Mouse (Mus musculus): ENCODE measurements around the gene Rgs16. TPM values are rescaled to one million over a fixed set of nuclear protein-coding genes. Genes with fewer than 3 reads are reported as not detected.

Rgs16 gene
- polyA plus RNA-seq, 1 experiment from 2014 or later, result 9.2 TPM

DNA sequence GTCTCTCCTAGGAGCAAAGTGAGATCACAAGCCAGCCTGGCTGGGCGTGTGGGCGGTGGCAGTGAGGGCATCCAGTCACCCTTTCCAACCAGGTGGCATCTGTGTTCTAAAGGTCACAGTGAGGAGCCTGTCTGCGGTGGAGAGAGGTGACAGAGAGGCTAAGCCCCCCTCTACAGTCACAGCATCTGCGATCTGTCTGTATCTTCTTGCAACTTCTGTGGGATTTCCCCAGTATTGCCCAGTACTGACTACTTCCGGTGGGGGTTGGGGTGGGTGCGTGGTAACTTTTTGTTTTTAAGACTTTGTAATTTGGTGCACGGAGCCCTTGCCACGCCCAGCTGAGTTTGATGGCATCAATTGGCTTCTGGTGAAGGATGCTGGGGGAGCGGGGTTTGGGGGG is 16.7 kb upstream of the Rgs16 start:
- no peak for ATAC-seq (ENCODE audit: insufficient number of reproducible peaks, insufficient read depth, low FRiP score, low TSS enrichment, low read depth)
- H3K4me2 ChIP-seq, result no peak overlapping the region
- H3K36me3 ChIP-seq, result no peaks in the 10 kb centered on the region
- WGBS, result 71% methylated on average over 9 of the region's 9 CpGs
- no peak overlapping the region for H3K27ac ChIP-seq
- H3K4me3 ChIP-seq, result no peak overlapping the region
- H3K4me1 ChIP-seq, result no peaks in the 10 kb centered on the region
- H3K9ac ChIP-seq, result no peak overlapping the region
- no peaks in the 10 kb centered on the region for H3K9me3 ChIP-seq
- H3K27me3 ChIP-seq, result no peaks in the 10 kb centered on the region

DNA sequence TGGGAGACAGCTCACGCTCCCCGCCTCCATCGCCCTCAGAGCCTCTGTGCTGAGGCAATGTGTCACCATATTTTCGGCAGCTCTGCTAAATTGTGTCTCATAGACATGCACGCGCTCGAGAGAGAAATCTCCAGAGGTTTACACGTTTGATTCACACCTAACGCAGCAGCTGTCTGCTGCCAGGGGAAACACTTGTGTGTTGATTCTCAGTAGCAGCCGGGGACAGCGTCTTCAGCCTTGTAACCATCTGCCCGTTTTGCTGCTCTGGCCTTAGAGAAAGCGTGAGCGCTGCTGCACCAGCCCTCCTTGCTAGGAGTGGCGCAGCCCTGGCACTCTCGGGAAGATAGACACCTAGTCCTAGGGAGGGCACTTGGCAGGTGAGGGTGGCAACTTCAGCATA is 13.5 kb upstream of the Rgs16 start:
- no peak for ATAC-seq (ENCODE audit: insufficient number of reproducible peaks, insufficient read depth, low FRiP score, low TSS enrichment, low read depth)
- no peaks in the 10 kb centered on the region for H3K9me3 ChIP-seq
- H3K27ac ChIP-seq, result no peak overlapping the region
- H3K9ac ChIP-seq, result no peak overlapping the region
- 87% methylated on average over 16 of the region's 16 CpGs for WGBS
- 0 out of 2 replicates have a peak, but pooled peaks cover 3% of the 10 kb centered on the region for H3K4me1 ChIP-seq
- H3K4me3 ChIP-seq, result no peak overlapping the region
- no peak overlapping the region for H3K4me2 ChIP-seq
- no peaks in the 10 kb centered on the region for H3K27me3 ChIP-seq
- no peaks in the 10 kb centered on the region for H3K36me3 ChIP-seq

DNA sequence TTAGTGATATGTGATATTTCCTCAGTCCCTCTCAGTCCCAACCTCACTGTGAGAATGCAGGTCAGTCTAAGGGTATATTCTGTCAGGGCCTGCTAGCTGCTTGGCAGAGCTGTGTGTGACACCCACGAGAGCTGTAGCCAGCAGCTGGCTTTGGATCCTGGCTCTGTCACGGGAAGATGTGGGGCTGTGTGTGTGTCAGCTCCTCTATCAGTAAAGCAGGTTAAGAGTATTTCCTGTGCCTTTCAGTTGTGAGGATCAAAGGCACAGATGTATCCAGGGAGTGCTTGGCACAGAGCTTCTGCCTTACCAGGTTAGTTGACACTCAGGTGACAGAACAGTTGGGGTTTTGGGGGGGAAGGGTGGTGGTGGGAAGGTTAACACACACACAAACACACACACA is 10.3 kb upstream of the Rgs16 start:
- Histone ChIP-seq H3K4me1 (peaks cover 13% of the 10 kb centered on the region), H3K27me3 (no peaks in the 10 kb centered on the region; the same call in 1 of the 2 replicates), H3K4me3 (no peak overlapping the region), H3K9ac (no peak overlapping the region), H3K4me2 (no peak overlapping the region), H3K36me3 (no peaks in the 10 kb centered on the region), H3K27ac (no peak overlapping the region), H3K9me3 (no peaks in the 10 kb centered on the region)
- WGBS, result 48% methylated on average over 2 of the region's 2 CpGs
- ATAC-seq (ENCODE audit: insufficient number of reproducible peaks, insufficient read depth, low FRiP score, low TSS enrichment, low read depth), result no peak

DNA sequence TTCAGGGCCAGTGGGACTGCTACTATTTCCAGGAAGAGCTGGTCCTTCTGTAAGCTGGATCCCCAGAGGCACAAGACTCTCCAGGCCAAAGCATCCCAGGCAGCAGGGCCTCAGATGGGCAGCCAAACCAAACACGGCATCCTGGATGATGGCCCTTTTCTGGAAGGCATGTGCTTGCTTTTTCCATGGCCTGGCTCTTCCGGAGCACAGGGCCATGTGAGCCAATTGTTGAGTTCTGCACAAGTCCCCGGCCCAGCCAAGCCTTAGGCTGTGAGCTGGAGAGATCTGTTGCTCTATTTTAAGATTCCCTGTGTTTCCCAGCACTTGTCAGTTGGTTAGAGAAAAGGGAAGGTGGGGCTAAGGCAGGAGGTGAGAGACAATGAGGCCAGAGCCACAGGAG is 9.5 kb upstream of the Rgs16 start:
- 62% methylated on average over 3 of the region's 3 CpGs for WGBS
- Histone ChIP-seq H3K27ac (no peak overlapping the region), H3K4me1 (peaks cover 13% of the 10 kb centered on the region), H3K9ac (no peak overlapping the region), H3K4me3 (no peak overlapping the region), H3K27me3 (peaks cover 4% of the 10 kb centered on the region; the same call in 1 of the 2 replicates), H3K4me2 (no peak overlapping the region), H3K36me3 (no peaks in the 10 kb centered on the region), H3K9me3 (no peaks in the 10 kb centered on the region)
- no peak for ATAC-seq (ENCODE audit: insufficient number of reproducible peaks, insufficient read depth, low FRiP score, low TSS enrichment, low read depth)

DNA sequence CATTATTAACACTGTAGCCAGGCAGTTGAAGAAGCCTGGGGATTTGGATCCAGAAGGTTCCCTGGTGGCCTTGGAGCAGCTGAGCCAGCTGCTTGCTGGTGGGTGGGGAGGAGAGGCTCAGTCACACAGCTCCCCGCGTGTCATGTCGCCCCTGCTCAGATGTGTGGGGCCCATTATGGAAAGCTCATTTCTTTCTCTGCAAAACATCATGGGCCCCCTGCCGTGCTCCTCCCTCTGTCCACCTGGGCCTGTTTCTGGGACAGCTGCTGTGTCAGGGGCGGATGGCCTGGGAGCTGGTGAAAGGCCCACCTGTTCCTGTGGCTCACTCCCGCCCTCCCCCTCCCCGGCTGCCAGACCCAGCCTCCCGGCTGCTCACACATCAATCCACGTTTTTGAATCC is 7.0 kb upstream of the Rgs16 start:
- peaks cover 32% of the 10 kb centered on the region for H3K4me1 ChIP-seq
- no peak overlapping the region for H3K9ac ChIP-seq
- no peak for ATAC-seq (ENCODE audit: insufficient number of reproducible peaks, insufficient read depth, low FRiP score, low TSS enrichment, low read depth)
- no peak overlapping the region for H3K4me2 ChIP-seq
- no peaks in the 10 kb centered on the region for H3K36me3 ChIP-seq
- peaks cover 9% of the 10 kb centered on the region for H3K27me3 ChIP-seq
- H3K9me3 ChIP-seq, result no peaks in the 10 kb centered on the region
- no peak overlapping the region for H3K4me3 ChIP-seq
- WGBS, result 45% methylated on average over 9 of the region's 9 CpGs
- no peak overlapping the region for H3K27ac ChIP-seq

DNA sequence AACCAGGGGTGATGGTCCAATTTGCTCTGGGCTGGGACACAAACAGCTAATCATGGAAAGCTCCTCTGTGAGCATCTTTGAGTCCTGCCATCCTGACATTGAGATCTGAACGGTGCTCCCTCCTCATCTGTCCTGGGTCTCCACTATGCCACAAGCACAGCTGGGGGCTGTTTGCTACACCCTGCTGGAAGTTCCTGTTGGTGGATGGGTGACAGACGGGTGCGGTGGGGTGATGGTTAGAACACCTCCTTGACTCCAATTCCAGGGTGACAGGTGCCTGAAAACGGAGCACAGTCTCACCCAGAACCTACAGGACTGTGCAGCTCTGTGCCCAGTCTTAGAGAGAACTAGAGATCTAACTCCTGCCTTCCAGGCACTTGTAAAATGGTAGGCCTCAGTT is 5.3 kb upstream of the Rgs16 start:
- Histone ChIP-seq H3K9ac (no peak overlapping the region), H3K27me3 (peaks cover 26% of the 10 kb centered on the region), H3K4me2 (no peak overlapping the region), H3K4me1 (peaks cover 41% of the 10 kb centered on the region), H3K36me3 (no peaks in the 10 kb centered on the region), H3K9me3 (no peaks in the 10 kb centered on the region), H3K27ac (no peak overlapping the region), H3K4me3 (no peak overlapping the region)
- no peak for ATAC-seq (ENCODE audit: insufficient number of reproducible peaks, insufficient read depth, low FRiP score, low TSS enrichment, low read depth)
- WGBS, result 81% methylated on average over 4 of the region's 4 CpGs

DNA sequence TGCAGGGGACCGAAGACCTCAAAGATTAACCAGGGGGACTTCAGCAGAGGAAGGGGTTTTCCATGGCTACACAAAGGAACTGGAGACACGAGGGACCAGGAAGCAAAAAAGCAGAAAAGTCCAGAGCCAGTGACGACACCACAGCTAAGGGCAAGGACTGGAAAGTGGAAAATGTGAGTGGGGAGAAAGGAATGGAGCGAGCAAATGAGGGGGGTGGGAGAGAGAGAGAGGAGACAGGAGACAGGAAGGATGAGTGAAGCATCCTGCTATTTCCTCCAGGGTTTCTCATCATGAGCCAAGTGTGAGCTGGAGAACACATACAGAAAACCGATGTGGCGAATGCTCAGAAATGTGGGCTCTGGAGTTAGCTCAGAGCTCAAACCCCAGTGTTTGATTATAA is 4.1 kb upstream of the Rgs16 start:
- no peak for ATAC-seq (ENCODE audit: insufficient number of reproducible peaks, insufficient read depth, low FRiP score, low TSS enrichment, low read depth)
- no peak overlapping the region for H3K9ac ChIP-seq
- peaks cover 38% of the 10 kb centered on the region for H3K4me1 ChIP-seq
- H3K36me3 ChIP-seq, result no peaks in the 10 kb centered on the region
- no peak overlapping the region for H3K27ac ChIP-seq
- 63% methylated on average over 6 of the region's 6 CpGs for WGBS
- H3K27me3 ChIP-seq, result peaks cover 38% of the 10 kb centered on the region
- no peaks in the 10 kb centered on the region for H3K9me3 ChIP-seq
- H3K4me2 ChIP-seq, result no peak overlapping the region
- no peak overlapping the region for H3K4me3 ChIP-seq

DNA sequence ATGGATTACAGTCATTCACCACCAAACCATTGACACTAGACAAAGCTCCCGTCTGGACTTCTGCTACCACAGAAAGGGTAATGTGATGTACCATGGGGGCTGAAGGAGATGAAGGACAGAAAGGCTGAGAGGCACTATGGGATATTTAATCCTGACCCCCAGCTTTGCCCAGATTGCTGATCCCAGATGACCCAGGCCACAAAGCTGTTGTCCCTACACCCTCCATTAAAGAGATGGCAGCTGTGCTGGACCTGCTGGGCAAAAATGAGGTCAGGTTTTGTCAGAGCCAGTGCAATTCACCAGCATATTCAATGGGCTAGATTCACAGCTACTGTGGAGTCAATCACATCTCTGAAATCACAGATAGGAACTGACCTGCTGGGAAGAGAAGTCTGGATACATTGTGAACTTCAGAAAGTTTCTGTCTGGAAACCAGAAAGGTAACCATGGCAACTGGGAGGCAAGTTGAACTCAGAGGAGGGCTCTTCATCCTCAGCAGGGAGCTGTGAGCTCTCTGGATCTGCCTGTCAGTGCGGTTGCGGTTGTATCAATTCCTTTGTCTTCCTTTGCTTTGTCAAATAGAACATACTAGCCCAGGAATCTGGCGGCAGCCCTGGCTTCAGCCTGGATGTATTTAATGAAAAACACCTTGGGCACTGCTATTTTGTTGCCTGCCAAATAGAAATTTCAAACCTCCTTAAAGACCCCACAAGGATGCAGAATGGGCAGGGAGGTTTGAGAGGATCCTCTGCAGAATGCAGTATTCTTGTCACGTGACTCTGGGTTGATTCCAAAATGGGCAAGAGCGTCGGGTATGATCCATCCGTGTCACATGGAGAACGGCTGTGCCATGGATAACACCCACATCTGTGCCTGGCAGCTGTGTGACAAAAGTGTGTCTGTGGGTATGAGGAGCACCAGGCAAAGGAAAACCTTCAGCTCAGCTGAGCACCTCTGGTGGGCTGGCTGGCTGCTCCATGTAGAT is 2.8 kb upstream of the Rgs16 start:
- WGBS, result 32% methylated on average over 9 of the region's 9 CpGs
- ATAC-seq (ENCODE audit: insufficient number of reproducible peaks, insufficient read depth, low FRiP score, low TSS enrichment, low read depth), result no peak
- Histone ChIP-seq H3K27me3 (peaks cover 48% of the 10 kb centered on the region), H3K9ac (no peak overlapping the region), H3K4me2 (no peak overlapping the region), H3K9me3 (no peaks in the 10 kb centered on the region), H3K36me3 (no peaks in the 10 kb centered on the region), H3K4me1 (peaks cover 41% of the 10 kb centered on the region), H3K27ac (no peak overlapping the region; the same call in 1 of the 2 replicates), H3K4me3 (no peak overlapping the region)

DNA sequence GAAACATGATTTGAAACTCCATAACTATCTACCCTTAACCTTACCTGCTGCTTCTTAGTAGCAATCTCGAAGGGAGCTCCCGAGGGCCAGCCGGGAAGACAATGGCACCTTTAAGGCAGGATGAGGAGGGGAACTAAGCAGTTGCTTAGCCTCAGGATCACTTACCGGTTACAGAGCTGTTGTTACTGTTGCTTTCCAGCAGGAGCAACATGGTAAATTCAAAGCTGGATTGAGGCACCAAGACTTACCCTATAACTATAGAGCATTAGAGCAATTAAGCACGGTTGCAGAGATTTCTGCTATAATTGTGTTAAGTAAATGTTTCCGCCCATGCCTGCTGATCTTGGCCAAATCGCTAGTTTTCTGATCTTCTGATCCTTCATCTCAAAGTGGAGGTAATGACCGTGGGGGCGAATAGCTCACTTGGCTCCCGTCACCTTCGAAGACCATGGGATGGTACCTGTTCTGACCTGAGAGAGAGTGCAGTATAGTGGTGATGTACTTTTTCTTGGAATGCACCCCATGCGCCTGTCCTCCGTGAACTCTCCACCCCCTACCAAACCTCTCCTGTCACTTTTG is 623 bp upstream of the Rgs16 start:
- H3K27ac ChIP-seq, result no peak overlapping the region
- H3K9ac ChIP-seq, result peak overlapping the region; percentile 49
- H3K4me1 ChIP-seq, result peaks cover 31% of the 10 kb centered on the region

DNA sequence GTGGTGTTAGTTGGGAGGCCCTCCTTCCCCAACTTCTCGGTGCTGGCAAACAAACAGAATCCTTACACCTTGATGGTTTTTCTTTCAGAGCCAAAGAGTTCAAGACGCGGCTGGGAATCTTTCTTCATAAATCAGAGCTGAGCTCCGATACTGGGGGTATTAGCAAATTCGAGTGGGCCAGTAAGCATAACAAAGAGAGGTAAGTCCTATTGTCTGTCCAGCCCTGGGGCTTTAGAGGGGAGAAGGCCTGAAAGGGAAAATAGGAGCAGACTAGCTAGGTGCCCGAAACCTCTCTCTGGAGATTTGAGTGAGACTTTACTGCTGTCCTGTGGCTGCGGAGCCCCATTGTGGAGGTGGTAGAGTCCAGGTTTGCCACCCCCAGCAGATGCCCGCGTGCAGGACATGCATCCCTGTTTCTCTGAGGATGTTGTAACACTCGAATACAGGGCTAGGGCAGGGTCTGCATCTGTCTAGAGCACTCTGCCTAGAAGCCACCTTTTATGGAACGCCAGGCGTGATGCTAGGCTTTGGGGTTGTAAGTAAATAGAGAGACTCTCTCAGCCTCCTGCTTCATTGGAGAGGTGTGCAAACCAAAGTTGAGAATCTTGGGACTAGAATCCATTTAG is 739 bp downstream of the Rgs16 start:
- H3K27ac ChIP-seq, result no peak overlapping the region
- peak overlapping the region; percentile 77 for H3K4me2 ChIP-seq
- H3K4me1 ChIP-seq, result peaks cover 31% of the 10 kb centered on the region
- H3K4me3 ChIP-seq, result peak overlapping the region; percentile 42
- WGBS, result 30% methylated on average over 12 of the region's 12 CpGs
- no peaks in the 10 kb centered on the region for H3K9me3 ChIP-seq
- H3K27me3 ChIP-seq, result peaks cover 44% of the 10 kb centered on the region
- no peak for ATAC-seq (ENCODE audit: insufficient number of reproducible peaks, insufficient read depth, low FRiP score, low TSS enrichment, low read depth)
- peak overlapping the region; percentile 49 for H3K9ac ChIP-seq
- H3K36me3 ChIP-seq, result no peaks in the 10 kb centered on the region

More for the DNA sequence above, 623 bp upstream of the Rgs16 start:
- ATAC-seq (ENCODE audit: insufficient number of reproducible peaks, insufficient read depth, low FRiP score, low TSS enrichment, low read depth), result no peak
- Histone ChIP-seq H3K4me3 (peak overlapping the region; percentile 42), H3K4me2 (peak overlapping the region; percentile 77), H3K27me3 (peaks cover 48% of the 10 kb centered on the region), H3K36me3 (no peaks in the 10 kb centered on the region), H3K9me3 (no peaks in the 10 kb centered on the region)
- 8% methylated on average over 13 of the region's 13 CpGs for WGBS

DNA sequence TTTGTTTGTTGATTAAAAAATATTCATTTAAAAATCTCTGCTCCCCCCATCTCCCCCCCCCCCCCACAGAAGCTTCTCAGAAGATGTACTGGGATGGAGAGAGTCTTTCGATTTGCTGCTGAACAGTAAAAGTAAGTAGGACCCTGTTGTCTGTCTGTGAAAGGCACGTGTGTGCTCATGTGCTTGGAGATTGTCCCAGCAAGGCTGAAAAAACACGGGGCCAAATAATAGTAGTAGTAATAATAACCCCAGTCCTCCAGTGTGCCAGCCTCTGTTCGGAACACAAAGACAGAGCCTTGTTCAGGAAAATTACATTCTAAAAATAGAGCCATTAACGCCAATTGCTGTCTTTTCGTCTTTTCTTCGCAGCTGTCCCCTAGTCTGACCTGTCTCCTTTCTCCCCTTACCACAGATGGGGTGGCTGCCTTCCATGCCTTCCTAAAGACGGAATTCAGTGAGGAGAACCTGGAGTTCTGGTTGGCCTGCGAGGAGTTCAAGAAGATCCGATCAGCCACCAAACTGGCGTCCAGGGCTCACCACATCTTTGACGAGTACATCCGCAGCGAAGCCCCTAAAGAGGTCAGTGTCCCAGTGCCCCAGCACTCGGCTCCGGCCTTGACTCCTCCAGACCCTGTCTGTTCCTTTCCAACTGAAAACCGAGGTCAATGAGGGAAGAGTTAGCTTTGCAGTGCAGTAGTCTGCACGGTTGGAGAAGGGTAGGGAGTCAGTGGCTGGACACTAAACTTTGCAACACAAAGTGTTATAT is 1.6 kb downstream of the Rgs16 start:
- Histone ChIP-seq H3K27ac (no peak overlapping the region), H3K9ac (no peak overlapping the region), H3K4me2 (peak overlapping the region; percentile 77), H3K9me3 (no peaks in the 10 kb centered on the region), H3K27me3 (peaks cover 44% of the 10 kb centered on the region), H3K36me3 (no peaks in the 10 kb centered on the region), H3K4me1 (peaks cover 32% of the 10 kb centered on the region), H3K4me3 (peak overlapping the region; percentile 42)
- 59% methylated on average over 18 of the region's 18 CpGs for WGBS
- ATAC-seq (ENCODE audit: insufficient number of reproducible peaks, insufficient read depth, low FRiP score, low TSS enrichment, low read depth), result no peak
